Mouse (Mus musculus) forebrain, embryonic 15.5 days (tissue): ENCODE measurements around the gene Hes2. TPM values are rescaled to one million over a fixed set of nuclear protein-coding genes. Genes with fewer than 3 reads are reported as not detected.

Source experiments
- ATAC-seq: fragments of 200-750 bp; cut with Nextera tagmentation; replicated peaks from 2 replicates; pipeline ENCODE4 v1.8.0; 2017; ENCODE audit warnings: mild to moderate bottlenecking, moderate TSS enrichment, moderate library complexity
- H3K27ac ChIP-seq: fragments of 300-500 bp; sonication (generic); replicated peaks from 2 replicates; pipeline ENCODE4 v1.5.1; 2015; ENCODE audit warnings: mild to moderate bottlenecking, inconsistent platforms
- H3K27me3 ChIP-seq: fragments of 300-500 bp; sonication (generic); 2 replicates; pipeline ENCODE4 v1.6.1; 2015; ENCODE audit warnings: inconsistent platforms
- H3K36me3 ChIP-seq: fragments of 300-500 bp; sonication (generic); 2 replicates; pipeline ENCODE4 v1.6.1; 2015; ENCODE audit warnings: mild to moderate bottlenecking, inconsistent platforms
- H3K4me1 ChIP-seq: fragments of 300-500 bp; sonication (generic); 2 replicates; pipeline ENCODE4 v1.6.1; 2015; ENCODE audit warnings: inconsistent platforms
- H3K4me2 ChIP-seq: fragments of 300-500 bp; sonication (generic); replicated peaks from 2 replicates; pipeline ENCODE4 v1.6.1; 2015; ENCODE audit warnings: mild to moderate bottlenecking, inconsistent platforms
- H3K4me3 ChIP-seq: fragments of 300-500 bp; sonication (generic); 2 replicates; pipeline ENCODE4 v1.5.1; 2015; ENCODE audit warnings: mild to moderate bottlenecking, inconsistent platforms
- H3K9ac ChIP-seq: fragments of 300-500 bp; sonication (generic); replicated peaks from 2 replicates; pipeline ENCODE4 v1.6.1; 2015; ENCODE audit warnings: mild to moderate bottlenecking, inconsistent platforms
- H3K9me3 ChIP-seq: fragments of 300-500 bp; sonication (generic); 2 replicates; pipeline ENCODE4 v1.6.1; 2016; ENCODE audit warnings: inconsistent platforms
- WGBS: fragments of 180-500 bp; shearing (Covaris S2); methylation state at CpG from one replicate; pipeline ENCODE4 v1.1.7; 2015; ENCODE audit warnings: mixed read lengths; 5-methylcytosine and 5-hydroxymethylcytosine counted together
- polyA plus RNA-seq: library from polyadenylated mRNA; unstranded; fragments of >200 nt; fragmentation: Nextera tagmentation; extraction: Ambion mirVana; gene quantifications from 2 replicates; pipeline ENCODE4 v1.2.1, GENCODE M21; 2015

The Hes2 gene
- polyA plus RNA-seq, 1 experiment from 2014 or later: not detected

DNA sequence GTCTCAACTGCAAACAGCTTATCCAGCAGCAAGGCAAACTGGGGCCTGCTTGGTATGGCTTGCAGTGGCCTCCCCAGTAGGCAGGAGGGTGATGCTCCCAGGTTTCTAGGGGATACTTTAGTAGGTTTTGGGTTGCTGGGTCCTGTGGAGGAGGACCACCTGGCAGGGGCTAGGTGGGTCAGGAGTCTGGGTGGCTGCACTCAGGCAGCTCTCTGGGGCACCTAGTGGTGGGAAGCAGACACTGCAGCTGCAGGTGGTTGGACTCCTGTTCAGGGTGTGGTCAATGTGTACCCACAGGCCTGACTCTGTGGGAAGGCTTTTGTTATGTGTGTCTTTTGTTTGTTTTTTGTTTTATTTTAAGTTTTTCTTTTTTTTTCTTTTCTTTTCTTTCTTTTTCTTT, 24.2 kb upstream of the Hes2 start:
- no peak overlapping the region for H3K4me2 ChIP-seq
- H3K4me1 ChIP-seq: peaks cover 32% of the 10 kb centered on the region
- no peak overlapping the region for H3K9ac ChIP-seq
- H3K4me3 ChIP-seq: no peak overlapping the region
- no peaks in the 10 kb centered on the region for H3K36me3 ChIP-seq
- no peak for ATAC-seq
- H3K27me3 ChIP-seq: peaks cover 62% of the 10 kb centered on the region
- H3K9me3 ChIP-seq: no peaks in the 10 kb centered on the region
- no peak overlapping the region for H3K27ac ChIP-seq

DNA sequence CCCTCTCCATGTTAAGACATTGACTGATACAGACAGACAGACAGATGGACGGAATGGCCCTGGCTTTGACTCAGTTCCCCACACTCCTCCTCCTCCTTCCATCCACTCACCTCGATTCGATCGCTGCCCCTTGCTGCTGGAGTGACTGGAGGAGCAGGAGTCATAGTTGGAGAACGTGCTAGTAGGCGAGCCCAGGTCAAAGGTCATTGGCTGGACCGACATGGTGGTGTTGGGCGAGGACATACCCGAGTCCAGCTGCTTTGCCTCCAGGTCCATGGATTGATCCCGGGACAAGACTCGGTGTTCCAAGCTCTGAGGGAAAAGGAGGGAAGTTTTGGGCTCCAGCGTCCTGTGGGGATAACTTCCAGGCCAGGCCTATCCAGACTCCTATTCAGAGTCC, 23.3 kb upstream of the Hes2 start:
- 83% methylated on average over 12 of the region's 12 CpGs for WGBS
- ATAC-seq: no peak
- no peak overlapping the region for H3K9ac ChIP-seq
- H3K27ac ChIP-seq: no peak overlapping the region
- no peak overlapping the region for H3K4me2 ChIP-seq
- no peaks in the 10 kb centered on the region for H3K9me3 ChIP-seq
- peaks cover 58% of the 10 kb centered on the region for H3K27me3 ChIP-seq
- no peak overlapping the region for H3K4me3 ChIP-seq
- no peaks in the 10 kb centered on the region for H3K36me3 ChIP-seq
- H3K4me1 ChIP-seq: peaks cover 31% of the 10 kb centered on the region

DNA sequence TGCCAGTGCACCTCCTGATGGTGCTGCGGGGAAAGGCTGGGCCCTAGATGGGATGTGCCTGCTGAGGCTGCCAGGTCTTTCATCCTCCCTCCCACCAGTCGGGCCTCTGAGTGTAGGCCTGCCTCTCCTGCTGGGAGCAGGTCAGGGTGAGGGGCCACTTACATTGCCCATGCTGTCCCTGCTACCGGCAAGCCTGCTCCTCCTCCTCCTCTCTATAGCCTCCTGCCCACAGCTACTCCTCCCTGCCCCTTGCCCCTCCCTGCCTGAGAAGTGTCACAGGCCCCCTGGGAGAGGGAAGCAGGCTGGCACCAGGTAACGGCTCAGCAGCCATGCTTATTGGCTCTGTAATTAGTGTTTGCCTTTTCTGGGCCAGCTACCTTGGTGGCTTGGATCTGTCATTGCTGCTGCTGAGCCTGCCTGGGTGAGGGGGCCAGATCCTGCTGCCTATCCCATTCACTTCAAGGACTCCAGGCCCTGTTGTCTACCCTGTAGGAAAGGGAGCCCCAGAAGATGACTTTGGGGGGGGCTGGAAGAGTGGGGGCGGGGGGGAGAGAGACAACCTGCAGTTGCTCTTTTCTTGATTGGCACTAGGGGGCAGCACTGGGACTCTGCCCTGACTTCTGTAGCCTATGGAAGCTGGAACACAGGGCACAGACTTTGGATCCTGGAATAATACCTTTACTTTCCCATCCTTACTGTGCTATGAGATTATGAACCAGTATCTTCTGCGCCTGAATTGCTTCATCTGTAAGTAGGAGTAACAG, 22.4 kb upstream of the Hes2 start:
- Histone ChIP-seq H3K4me3 (no peak overlapping the region), H3K4me1 (peaks cover 22% of the 10 kb centered on the region), H3K27me3 (peaks cover 52% of the 10 kb centered on the region), H3K9ac (no peak overlapping the region), H3K9me3 (no peaks in the 10 kb centered on the region), H3K36me3 (no peaks in the 10 kb centered on the region), H3K4me2 (no peak overlapping the region), H3K27ac (no peak overlapping the region)
- 30% methylated on average over 6 of the region's 6 CpGs for WGBS
- ATAC-seq: no peak

DNA sequence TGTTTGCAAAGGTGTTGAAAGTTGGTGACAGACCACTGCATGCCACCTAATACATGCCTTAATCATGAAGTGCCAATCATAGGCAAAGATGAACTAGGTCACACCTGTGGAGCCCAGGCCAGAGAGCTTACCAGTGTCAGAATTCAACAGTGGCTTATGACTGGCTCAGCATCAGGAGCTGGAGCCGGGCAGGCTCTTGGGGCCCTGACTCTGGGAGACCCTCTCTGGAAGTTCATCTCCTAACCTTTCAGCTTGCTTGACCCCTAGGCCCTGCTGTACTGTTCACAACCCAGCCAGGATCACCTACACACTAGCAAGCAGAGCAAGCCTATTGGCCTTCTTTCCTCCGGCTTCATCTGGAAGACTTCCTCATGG, 21.8 kb upstream of the Hes2 start:
- H3K27ac ChIP-seq: no peak overlapping the region
- no peak overlapping the region for H3K9ac ChIP-seq
- peaks cover 47% of the 10 kb centered on the region for H3K27me3 ChIP-seq
- WGBS: 88% methylated on average over 2 of the region's 2 CpGs
- no peak overlapping the region for H3K4me3 ChIP-seq
- H3K36me3 ChIP-seq: no peaks in the 10 kb centered on the region
- peaks cover 20% of the 10 kb centered on the region for H3K4me1 ChIP-seq
- H3K9me3 ChIP-seq: no peaks in the 10 kb centered on the region
- no peak for ATAC-seq
- H3K4me2 ChIP-seq: no peak overlapping the region

DNA sequence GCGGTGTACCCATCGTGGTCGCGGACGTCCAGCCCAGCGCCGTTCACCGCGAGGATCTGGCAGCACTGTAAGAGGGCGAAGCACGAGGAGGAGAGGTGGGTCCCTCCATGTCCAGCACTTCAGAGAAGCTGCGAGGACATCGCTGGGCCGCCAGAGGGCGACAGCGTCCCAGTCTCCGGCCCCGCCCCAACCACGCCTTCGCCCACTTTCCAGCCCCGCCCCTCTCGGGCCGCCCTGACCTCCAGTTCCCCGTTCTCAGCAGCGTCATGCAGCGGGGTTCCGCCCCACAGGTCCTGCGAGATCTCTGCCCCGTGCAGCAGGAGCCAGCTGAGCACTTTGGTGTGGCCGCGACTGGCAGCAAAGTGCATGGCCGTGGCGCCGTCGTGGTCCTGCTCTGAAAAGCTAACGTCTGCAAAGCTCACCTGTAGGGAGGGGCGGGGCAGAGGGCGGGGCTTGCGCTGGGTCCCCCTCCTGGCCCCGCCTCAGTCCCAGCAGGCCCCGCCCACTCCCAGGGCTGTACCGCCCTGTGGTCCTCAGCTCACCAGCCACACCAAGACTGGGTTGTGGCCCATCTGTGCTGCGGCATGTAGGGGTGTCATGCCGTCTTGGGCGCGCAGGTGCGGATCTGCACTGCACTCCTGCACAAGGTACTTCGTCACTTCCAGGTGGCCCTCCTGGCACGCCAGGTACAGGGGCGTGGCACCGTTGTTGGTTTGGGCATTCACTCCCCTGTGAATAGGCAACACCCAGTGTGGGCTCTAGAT, 20.0 kb upstream of the Hes2 start:
- H3K9ac ChIP-seq: no peak overlapping the region

DNA sequence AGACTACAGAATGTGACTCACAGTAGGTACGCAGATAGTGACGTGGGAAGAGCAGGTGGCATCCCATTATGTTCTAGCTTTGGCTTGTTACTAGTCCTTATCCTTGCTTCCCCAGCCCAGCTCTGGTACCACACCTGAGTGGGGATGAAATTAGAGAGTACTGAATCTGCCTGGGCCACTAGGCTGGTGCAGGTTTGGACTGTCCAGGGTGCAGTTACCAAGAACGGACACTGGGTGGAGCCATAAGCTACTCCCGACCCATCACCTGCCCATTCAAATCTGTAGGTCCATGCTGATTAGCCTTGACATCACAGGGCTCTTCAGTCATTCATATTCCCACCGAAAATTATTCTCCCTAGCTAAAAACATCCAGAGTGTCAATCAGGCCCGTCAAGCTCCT, 18.2 kb upstream of the Hes2 start:
- no peaks in the 10 kb centered on the region for H3K36me3 ChIP-seq
- no peak overlapping the region for H3K4me2 ChIP-seq
- H3K9me3 ChIP-seq: no peaks in the 10 kb centered on the region
- H3K4me1 ChIP-seq: peaks cover 13% of the 10 kb centered on the region
- H3K9ac ChIP-seq: no peak overlapping the region
- H3K27ac ChIP-seq: no peak overlapping the region
- no peak; the same call in 1 of the 2 replicates for ATAC-seq
- 28% methylated on average over 6 of the region's 6 CpGs for WGBS
- H3K27me3 ChIP-seq: peaks cover 21% of the 10 kb centered on the region
- no peak overlapping the region for H3K4me3 ChIP-seq

More for the DNA sequence above, 20.0 kb upstream of the Hes2 start:
- Histone ChIP-seq H3K4me2 (peak overlapping the region; percentile 55), H3K27ac (no peak overlapping the region), H3K36me3 (no peaks in the 10 kb centered on the region), H3K4me1 (peaks cover 13% of the 10 kb centered on the region), H3K9me3 (no peaks in the 10 kb centered on the region), H3K4me3 (peak overlapping the region; percentile 38), H3K27me3 (peaks cover 29% of the 10 kb centered on the region)
- ATAC-seq: peak; percentile 60
- WGBS: 3% methylated on average over 51 of the region's 51 CpGs

DNA sequence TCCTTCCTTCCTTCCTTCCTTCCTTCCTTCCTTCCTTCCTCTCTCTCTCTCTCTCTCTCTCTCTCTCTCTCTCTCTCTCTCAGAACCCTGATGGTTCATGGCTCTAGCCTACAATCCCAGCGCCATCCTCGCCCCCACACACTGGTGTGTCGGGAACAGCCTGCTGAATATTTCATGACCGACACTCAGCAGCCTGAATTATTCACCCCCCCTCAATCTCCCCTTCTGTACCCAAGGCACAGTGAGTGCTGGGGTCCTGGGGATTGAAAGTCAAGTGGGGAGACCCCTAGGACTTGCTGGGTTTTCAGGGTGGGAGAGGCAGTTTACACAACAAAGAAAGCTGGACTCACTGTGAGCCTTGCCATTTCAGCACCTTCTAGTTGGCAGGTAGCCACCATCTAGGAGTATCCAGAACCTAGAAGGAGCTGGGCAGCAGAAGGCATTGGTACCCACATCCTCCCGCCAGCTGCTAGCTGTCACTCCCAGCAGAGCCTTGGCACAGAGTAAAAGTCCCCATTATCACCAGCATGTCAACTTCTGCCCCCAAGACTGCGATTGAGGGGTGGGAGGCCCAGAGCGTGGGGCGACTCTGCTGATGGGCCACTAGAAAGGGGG, 17.0 kb upstream of the Hes2 start:
- Histone ChIP-seq H3K9me3 (no peaks in the 10 kb centered on the region), H3K9ac (no peak overlapping the region), H3K27ac (no peak overlapping the region), H3K36me3 (no peaks in the 10 kb centered on the region), H3K4me3 (no peak overlapping the region), H3K27me3 (peaks cover 21% of the 10 kb centered on the region), H3K4me1 (peaks cover 13% of the 10 kb centered on the region), H3K4me2 (no peak overlapping the region)
- no peak for ATAC-seq
- 40% methylated on average over 8 of the region's 8 CpGs for WGBS

DNA sequence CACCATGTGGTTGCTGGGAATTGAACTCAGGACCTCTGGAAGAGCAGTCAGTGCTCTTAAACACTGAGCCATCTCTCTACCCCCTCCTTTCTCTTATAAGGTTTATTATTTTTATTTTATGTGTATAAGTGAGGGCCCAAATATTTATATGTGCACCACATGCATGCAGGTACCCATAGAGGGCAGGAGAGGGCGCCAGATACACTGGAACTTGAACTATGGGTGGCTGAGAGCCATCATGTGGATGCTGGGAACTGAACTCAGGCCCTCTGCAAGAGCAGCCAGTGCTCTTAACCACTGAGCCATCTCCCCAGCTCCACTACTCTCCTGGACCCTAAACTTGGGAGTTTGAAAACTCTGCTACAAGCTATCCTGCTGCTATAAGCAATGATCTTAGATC, 15.0 kb upstream of the Hes2 start:
- Histone ChIP-seq H3K9ac (no peak overlapping the region), H3K27me3 (peaks cover 13% of the 10 kb centered on the region), H3K4me2 (no peak overlapping the region), H3K9me3 (no peaks in the 10 kb centered on the region), H3K4me3 (no peak overlapping the region), H3K4me1 (peaks cover 8% of the 10 kb centered on the region), H3K36me3 (no peaks in the 10 kb centered on the region), H3K27ac (no peak overlapping the region)
- ATAC-seq: no peak
- 17% methylated on average over 1 of the region's 1 CpGs for WGBS

DNA sequence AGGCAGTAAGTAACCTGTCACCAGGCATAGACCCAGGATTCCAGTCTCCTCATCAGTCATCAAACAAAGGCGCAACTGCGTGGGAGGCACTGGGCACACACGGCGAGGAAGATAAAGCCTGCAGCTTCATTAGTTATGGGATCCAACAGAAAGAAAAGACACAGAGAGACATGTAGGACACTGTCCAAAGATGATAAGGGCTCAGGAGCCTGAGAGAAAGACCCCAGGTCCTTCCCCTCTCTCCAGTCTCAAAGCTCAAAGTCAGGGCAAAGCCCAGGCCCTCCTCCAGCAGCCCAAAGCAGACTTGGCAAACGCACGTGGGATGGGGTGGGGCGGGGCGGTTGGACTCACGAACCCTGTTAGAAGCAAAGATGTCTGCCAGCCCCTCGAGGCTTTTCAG, 13.2 kb upstream of the Hes2 start:
- 72% methylated on average over 10 of the region's 10 CpGs for WGBS
- Histone ChIP-seq H3K27ac (no peak overlapping the region), H3K27me3 (peaks cover 14% of the 10 kb centered on the region), H3K9me3 (no peaks in the 10 kb centered on the region), H3K9ac (no peak overlapping the region), H3K4me3 (no peak overlapping the region), H3K36me3 (no peaks in the 10 kb centered on the region), H3K4me1 (peaks cover 5% of the 10 kb centered on the region; the same call in 1 of the 2 replicates), H3K4me2 (no peak overlapping the region)
- no peak for ATAC-seq

DNA sequence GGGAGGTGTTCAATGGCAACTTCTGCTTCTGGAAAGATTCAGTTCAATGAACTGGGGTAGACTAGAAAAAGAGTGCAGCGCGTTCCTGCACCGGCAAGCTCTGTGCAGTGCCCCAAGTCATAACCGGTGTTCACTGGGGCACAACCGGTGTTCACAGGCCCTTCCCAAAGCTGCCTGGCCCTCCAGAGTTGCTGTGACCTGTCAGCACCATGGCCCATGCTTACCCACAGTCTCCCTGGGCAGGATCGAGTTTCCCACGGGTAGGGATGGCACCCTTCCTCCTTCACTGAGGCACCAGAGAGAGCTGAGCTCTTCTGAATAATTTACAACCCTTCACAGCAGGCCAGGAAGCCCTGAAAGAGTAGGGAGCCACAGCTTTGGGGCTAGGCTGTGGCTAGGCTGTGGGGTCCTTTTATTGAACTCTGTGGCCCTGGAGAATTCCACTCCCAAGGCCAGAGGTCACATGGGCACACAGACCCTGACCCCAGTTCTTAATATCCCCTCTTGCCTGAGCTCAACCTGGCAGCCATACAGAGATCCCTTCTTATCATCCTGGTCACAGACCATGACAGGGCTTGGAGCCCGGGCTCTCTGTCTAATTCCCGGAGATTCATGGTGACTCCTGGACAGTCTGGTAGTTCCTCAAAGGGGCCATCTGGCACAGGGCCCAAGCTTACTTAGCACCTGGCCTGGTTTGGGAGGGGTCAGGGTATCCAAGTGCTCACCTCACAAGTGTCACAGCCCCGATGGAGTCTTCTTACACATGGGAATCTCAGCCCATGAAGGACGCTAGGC, 12.4 kb upstream of the Hes2 start:
- Histone ChIP-seq H3K27me3 (peaks cover 19% of the 10 kb centered on the region), H3K27ac (no peak overlapping the region), H3K36me3 (no peaks in the 10 kb centered on the region), H3K4me2 (no peak overlapping the region), H3K4me3 (no peak overlapping the region), H3K9me3 (no peaks in the 10 kb centered on the region), H3K9ac (no peak overlapping the region), H3K4me1 (peaks cover 5% of the 10 kb centered on the region; the same call in 1 of the 2 replicates)
- WGBS: 75% methylated on average over 11 of the region's 11 CpGs
- no peak for ATAC-seq

DNA sequence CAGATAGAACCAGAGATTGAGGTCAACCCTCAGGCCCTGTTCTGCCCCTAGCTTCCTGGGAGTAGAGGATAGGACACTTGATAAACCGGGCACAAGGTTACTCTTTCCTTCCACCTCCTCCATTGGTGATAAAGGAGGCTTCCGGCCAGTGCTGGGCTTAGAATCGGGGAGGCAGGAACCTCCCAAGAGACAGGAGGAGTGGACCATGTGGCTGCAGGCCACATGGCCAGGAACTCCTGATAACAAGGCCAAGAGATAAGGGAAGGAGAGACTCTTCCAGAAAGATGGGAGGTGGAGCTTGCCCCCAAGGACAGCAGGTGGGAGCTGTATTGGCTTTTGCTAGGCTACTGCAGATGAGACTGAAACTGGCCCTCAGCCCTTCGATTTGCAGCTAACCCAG, 8.1 kb upstream of the Hes2 start:
- Histone ChIP-seq H3K27ac (no peak overlapping the region), H3K36me3 (no peaks in the 10 kb centered on the region), H3K9ac (no peak overlapping the region), H3K4me1 (peaks cover 16% of the 10 kb centered on the region), H3K4me3 (no peak overlapping the region), H3K4me2 (no peak overlapping the region), H3K27me3 (peaks cover 51% of the 10 kb centered on the region), H3K9me3 (no peaks in the 10 kb centered on the region)
- ATAC-seq: no peak
- WGBS: 79% methylated on average over 4 of the region's 4 CpGs
